8 mouse cellular contexts compared by ENCODE assay signal in genomic region chrX:75084774-75085508, GRCm38 (mm10). TPM values are rescaled to one million over a fixed set of nuclear protein-coding genes. Genes with fewer than 3 reads are reported as not detected.
DNase-seq lines count a peak whose midpoint lies in the region; ATAC-seq lines count a peak whose summit lies in the region.

Gene Gab3 (minus strand): TSS chrX:75085458.

- peak; percentile 34 for DNase-seq in MN1 (ENCODE audit: low spot score)
- peak; percentile 50 for DNase-seq in cerebellum, adult 11-12 months
- peak; percentile 53 for DNase-seq in forebrain, embryonic 14.5 days (ENCODE audit: low spot score)
- DNase-seq in heart, postnatal 25 days (ENCODE audit: low spot score): peak; percentile 51
- peak; percentile 6 to 11 for DNase-seq in layer of hippocampus, adult 8-10 months (ENCODE audit: low spot score in 2 of 2)
- DNase-seq in lung, postnatal 14 days: peak; percentile 62
- DNase-seq in ovary, postnatal 14 days (ENCODE audit: low spot score): peak; percentile 9
- DNase-seq in thymus, postnatal 10 days (ENCODE audit: low spot score in 2 of 2): peak; percentile 44 to 46

- no peaks in the 10 kb centered on the region for H3K4me1 ChIP-seq in forebrain, embryonic 14.5 days (ENCODE audit: control insufficient read depth, insufficient read depth, low read length)

- H3K36me3 ChIP-seq in forebrain, embryonic 14.5 days (ENCODE audit: control insufficient read depth, insufficient read depth, low read length): no peaks in the 10 kb centered on the region

- WGBS in forebrain, embryonic 14.5 days: 21% methylated on average over 13 of the region's 17 CpGs

- intact Hi-C loops in heart, postnatal 25 days (cut with DNase I): loop anchor here (5.0 kb wide), 1 partner anchor 38 kb away; no protein-coding TSS in a partner anchor

- peak within 1 kb of the TSS; percentile 51 for H3K4me2 ChIP-seq in forebrain, embryonic 14.5 days (ENCODE audit: low read length)

- H3K4me3 ChIP-seq in forebrain, embryonic 14.5 days (ENCODE audit: low read depth, low read length): peak within 1 kb of the TSS; percentile 40

- no peak within 1 kb of the TSS for H3K27ac ChIP-seq in forebrain, embryonic 14.5 days (ENCODE audit: low read depth, low read length)

- H3K9ac ChIP-seq in forebrain, embryonic 14.5 days (ENCODE audit: low read length): peak within 1 kb of the TSS; percentile 46

- peak; percentile 93 for ATAC-seq in forebrain, embryonic 14.5 days

- no peaks in the 10 kb centered on the region for H3K9me3 ChIP-seq in forebrain, embryonic 14.5 days (replicated peaks; ENCODE audit: control insufficient read depth, low read length)

- H3K27me3 ChIP-seq in forebrain, embryonic 14.5 days (replicated peaks; ENCODE audit: control insufficient read depth, insufficient read depth, low read length): no peaks in the 10 kb centered on the region

RNA-seq across cellular contexts. Expression of gene Gab3, which starts in this region (rescaled TPM):
- polyA plus RNA-seq in forebrain, embryonic 14.5 days (2014; fragmentation: Nextera tagmentation; extraction: Ambion mirVana): 0.84 and 1.0 TPM in 2 replicates
- 1 to 10 TPM; 1.2 to 1.5 TPM for total RNA-seq in heart, postnatal 25 days (2021)
- total RNA-seq in layer of hippocampus, adult 8-10 months (2022): 1 to 10 TPM; 1.9 to 3.5 (median 3.0) TPM

Comparison
In these comparisons a context has a peak if more than half of its experiments do, and no peak if none do; other contexts are left out.
1. DNase-seq: peak in every context shown above with its lines; median percentile 62 in lung, postnatal 14 days; 53 in forebrain, embryonic 14.5 days; 51 in heart, postnatal 25 days; 50 in cerebellum, adult 11-12 months; 45 in thymus, postnatal 10 days; 34 in MN1; 9 in ovary, postnatal 14 days; 8 in layer of hippocampus, adult 8-10 months.